Mouse (Mus musculus): ENCODE measurements around the gene Npnt.

GRCm38 (mm10) chr3:132911716-132912115, 38.4 kb downstream of the Npnt start:
- TF ChIP-seq CTCF (IDR thresholded peaks at IDR 0.05; ENCODE audit: low read depth) (no peak), EP300 (IDR thresholded peaks at IDR 0.05; ENCODE audit: low read depth) (no peak)

All from heart, postnatal 0 days (tissue).